Mouse (Mus musculus) olfactory bulb, adult 2 months (tissue): Measurements from ENCODE around the gene Smpd4.

Experiments
- CTCF ChIP-seq: fragments of 200-500 bp; IDR thresholded peaks from 2 replicates; pipeline ENCODE4 v1.5.1; 2012; ENCODE audit warnings: low read depth, mild to moderate bottlenecking, low read length, moderate library complexity; ENCODE audit not compliant: insufficient read depth
- POLR2A ChIP-seq: fragments of 200-500 bp; IDR thresholded peaks from 2 replicates; pipeline ENCODE4 v1.6.1; 2012; ENCODE audit warnings: mild to moderate bottlenecking, low read depth, low read length, moderate library complexity; ENCODE audit not compliant: insufficient read depth

DNA sequence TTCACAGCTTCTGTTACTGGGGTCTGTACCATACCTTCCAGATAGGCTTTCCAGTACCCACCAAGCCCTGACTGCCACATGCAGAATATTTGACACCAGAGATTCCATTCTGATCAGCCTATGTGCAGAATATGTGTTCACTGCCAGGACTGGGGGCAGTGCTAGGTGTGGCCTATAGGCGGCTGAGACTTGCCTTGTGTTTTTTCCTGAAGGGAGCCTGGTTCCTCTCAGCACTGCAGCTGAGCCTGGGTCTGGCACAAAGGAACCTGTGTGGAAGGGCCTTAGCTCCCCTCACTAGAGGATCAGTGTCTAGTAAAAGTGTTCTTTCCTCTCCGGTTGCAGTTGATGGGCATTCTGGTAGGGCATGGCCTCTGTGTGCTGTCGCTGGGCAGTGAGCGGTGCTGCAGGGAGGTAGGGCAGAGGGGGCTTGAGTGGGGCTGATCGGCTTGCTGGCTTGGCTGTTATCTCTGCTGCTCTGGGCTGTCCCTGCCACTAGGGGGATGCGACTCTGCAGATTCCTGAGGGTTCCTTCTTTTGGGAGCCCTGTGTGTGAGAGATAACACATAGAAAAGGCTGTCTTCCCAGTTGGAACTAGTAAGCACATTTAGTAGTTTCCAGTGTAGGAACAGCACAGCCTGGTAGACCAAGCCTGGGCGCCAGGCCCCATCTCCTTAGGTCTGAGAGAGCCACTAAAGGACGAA, 14.5 kb downstream of the Smpd4 start:
- TF ChIP-seq CTCF (no peak), POLR2A (no peak)
